Mouse (Mus musculus): ENCODE results near the gene Col15a1. TPM values are rescaled to one million over a fixed set of nuclear protein-coding genes. Genes with fewer than 3 reads are reported as not detected.

Gene Col15a1
- polyA plus RNA-seq, 1 experiment from 2014 or later = 2.0 TPM

Other genes with a start within 250 kb of the Col15a1 start
- gene Gabbr2, start 216.3 kb upstream of the Col15a1 start, polyA plus RNA-seq (2014; fragmentation: Nextera tagmentation; extraction: Ambion mirVana) = 0.04 and 0.13 TPM in 2 replicates
- gene Anks6, start 150.7 kb upstream of the Col15a1 start, polyA plus RNA-seq (2014; fragmentation: Nextera tagmentation; extraction: Ambion mirVana) = 1.4 TPM in 2 replicates
- 0.89 and 1.5 TPM in 2 replicates for gene Galnt12, start 116.3 kb upstream of the Col15a1 start, polyA plus RNA-seq (2014; fragmentation: Nextera tagmentation; extraction: Ambion mirVana)
- gene Tgfbr1, start 145.1 kb downstream of the Col15a1 start, polyA plus RNA-seq (2014; fragmentation: Nextera tagmentation; extraction: Ambion mirVana) = 36.8 and 49.2 TPM in 2 replicates

Measured in heart, embryonic 11.5 days (tissue).